Mouse (Mus musculus) testis, adult 2 months (tissue): ENCODE data around the gene Zup1. TPM values are rescaled to one million over a fixed set of nuclear protein-coding genes. Genes with fewer than 3 reads are reported as not detected.
A peak's percentile ranks its signal among the peaks of the same experiment; 100 is the strongest.
"Not testable (repeated sequence)": the region's sequence is repeated elsewhere in the genome, so short reads cannot be mapped to it uniquely, and the experiment has no call there.

Source experiments
- H3K27ac ChIP-seq: fragments of 200-500 bp; 2 replicates; pipeline ENCODE4 v1.5.1; 2012; ENCODE audit warnings: low read depth, low read length; ENCODE audit not compliant: control insufficient read depth, insufficient read depth
- H3K27me3 ChIP-seq: fragments of 200-500 bp; 2 replicates; pipeline ENCODE4 v1.6.1; 2012; ENCODE audit warnings: mild to moderate bottlenecking, low read length, moderate library complexity; ENCODE audit not compliant: control insufficient read depth, insufficient read depth
- H3K36me3 ChIP-seq: fragments of 200-500 bp; 2 replicates; pipeline ENCODE4 v1.6.1; 2012; ENCODE audit warnings: mild to moderate bottlenecking, low read length; ENCODE audit not compliant: control insufficient read depth, insufficient read depth
- H3K4me1 ChIP-seq: fragments of 200-500 bp; 2 replicates; pipeline ENCODE4 v1.6.1; 2012; ENCODE audit warnings: low read length; ENCODE audit not compliant: control insufficient read depth, insufficient read depth
- H3K4me3 ChIP-seq: fragments of 200-500 bp; 2 replicates; pipeline ENCODE4 v1.5.1; 2012; ENCODE audit warnings: low read depth, mild to moderate bottlenecking, low read length, moderate library complexity, mixed read lengths; ENCODE audit not compliant: control insufficient read depth
- CTCF ChIP-seq: fragments of 200-500 bp; IDR thresholded peaks from 2 replicates; pipeline ENCODE4 v1.5.1; 2012; ENCODE audit warnings: low read depth, mild to moderate bottlenecking, inconsistent platforms, low read length, moderate library complexity; ENCODE audit not compliant: control insufficient read depth, insufficient read depth, insufficient replicate concordance
- POLR2A ChIP-seq: fragments of 200-500 bp; IDR thresholded peaks from 2 replicates; pipeline ENCODE4 v1.6.1; 2012; ENCODE audit warnings: low read depth, mild to moderate bottlenecking, inconsistent platforms, low read length, moderate library complexity; ENCODE audit not compliant: control insufficient read depth
- polyA plus RNA-seq: library from polyadenylated mRNA; depleted of rRNA; stranded (reverse); fragments of >200 nt; gene quantifications from 2 replicates; pipeline ENCODE4 v1.2.3, GENCODE M21; 2012; rRNA removed

The Zup1 gene
- polyA plus RNA-seq = 10.6 and 10.9 TPM in 2 replicates

- TF ChIP-seq POLR2A (peak; percentile 92), CTCF (no peak)
- no peaks in the 10 kb centered on the region; the same call in 1 of the 2 replicates for H3K36me3 ChIP-seq
- peak within 1 kb of the TSS; percentile 92 for H3K27ac ChIP-seq
- peaks cover 3% of the 10 kb centered on the region for H3K4me1 ChIP-seq
- no peaks in the 10 kb centered on the region for H3K27me3 ChIP-seq
- H3K4me3 ChIP-seq = peak within 1 kb of the TSS; percentile 98
Measured at GRCm38 (mm10) chr10:33950803-33951583, at the start of gene Zup1. Gene Zup1, minus strand, starts transcription at chr10:33951269.

- Histone ChIP-seq H3K4me3 (no peak overlapping the region), H3K27ac (no peak overlapping the region), H3K27me3 (no peaks in the 10 kb centered on the region), H3K4me1 (no peaks in the 10 kb centered on the region), H3K36me3 (no peaks in the 10 kb centered on the region; the same call in 1 of the 2 replicates)
- TF ChIP-seq CTCF (no peak), POLR2A (no peak)
Measured at GRCm38 (mm10) chr10:33998397-33998796, 47.3 kb upstream of the Zup1 start.

- not testable (repeated sequence) for H3K4me3 ChIP-seq, H3K36me3 ChIP-seq, H3K27ac ChIP-seq, H3K27me3 ChIP-seq, H3K4me1 ChIP-seq
Measured at GRCm38 (mm10) chr10:33996686-33997085, 45.6 kb upstream of the Zup1 start.

- Histone ChIP-seq H3K4me3 (no peak overlapping the region), H3K27me3 (no peaks in the 10 kb centered on the region), H3K27ac (no peak overlapping the region), H3K4me1 (no peaks in the 10 kb centered on the region), H3K36me3 (no peaks in the 10 kb centered on the region)
- TF ChIP-seq CTCF (peak; percentile 14; the same call in 1 of the 2 replicates), POLR2A (no peak)
Measured at GRCm38 (mm10) chr10:33986771-33987170, 35.7 kb upstream of the Zup1 start.

GRCm38 (mm10) chr10:33974781-33975494, 23.9 kb upstream of the Zup1 start:
- Histone ChIP-seq H3K4me1 (no peaks in the 10 kb centered on the region), H3K4me3 (no peak overlapping the region), H3K27ac (no peak overlapping the region), H3K36me3 (no peaks in the 10 kb centered on the region), H3K27me3 (no peaks in the 10 kb centered on the region)
- TF ChIP-seq CTCF (no peak), POLR2A (no peak)

- H3K27me3 ChIP-seq = no peaks in the 10 kb centered on the region
- H3K36me3 ChIP-seq = no peaks in the 10 kb centered on the region; the same call in 1 of the 2 replicates
- H3K4me3 ChIP-seq = no peak overlapping the region
- TF ChIP-seq POLR2A (no peak), CTCF (no peak)
- H3K27ac ChIP-seq = no peak overlapping the region
- peaks cover 3% of the 10 kb centered on the region for H3K4me1 ChIP-seq
Measured at GRCm38 (mm10) chr10:33952509-33952908, 1.4 kb upstream of the Zup1 start.

- Histone ChIP-seq H3K4me3 (no peak overlapping the region), H3K27me3 (no peaks in the 10 kb centered on the region), H3K4me1 (no peaks in the 10 kb centered on the region; the same call in 1 of the 2 replicates), H3K27ac (no peak overlapping the region), H3K36me3 (peaks cover 2% of the 10 kb centered on the region; the same call in 1 of the 2 replicates)
- TF ChIP-seq POLR2A = no peak
- TF ChIP-seq CTCF = no peak
Measured at GRCm38 (mm10) chr10:33946336-33946735, 4.7 kb downstream of the Zup1 start.
